Mouse (Mus musculus): ENCODE results near the gene Hdgfl3. TPM values are rescaled to one million over a fixed set of nuclear protein-coding genes. Genes with fewer than 3 reads are reported as not detected.

Gene Hdgfl3
- total and polyA plus RNA-seq, 3 experiments, result 0.04 TPM; not detected in 2

- Histone ChIP-seq H3K4me1 (ENCODE audit: control insufficient read depth in 1 of 2, insufficient read depth in 2 of 2) (peaks cover 4 to 25% of the 10 kb centered on the region in 2 experiments), H3K9me3 (replicated peaks; ENCODE audit: low read length) (no peaks in the 10 kb centered on the region), H3K4me2 (ENCODE audit: insufficient read depth, low read depth, poor library complexity, severe bottlenecking) (no peak overlapping the region), H3K4me3 (replicated peaks in 1 of 3; ENCODE audit: low read depth in 2 of 3, low read length in 2 of 3, poor library complexity in 1 of 3) (no peak overlapping the region), H3K36me3 (replicated peaks in 1 of 2; ENCODE audit: control insufficient read depth in 1 of 2, insufficient read depth in 1 of 2, low read length in 1 of 2) (no peaks in the 10 kb centered on the region), H3K27me3 (replicated peaks) (no peaks in the 10 kb centered on the region), H3K79me2 (replicated peaks; ENCODE audit: control insufficient read depth, extremely low read depth, insufficient read depth, poor library complexity, severe bottlenecking) (no peaks in the 10 kb centered on the region), H3K9ac (ENCODE audit: insufficient read depth, low read depth) (no peak overlapping the region), H3K27ac (ENCODE audit: insufficient read depth, low read depth) (no peak overlapping the region)
- no peak for DNase-seq (ENCODE audit: extremely low read depth)
- in situ Hi-C loops (cut with MboI; ENCODE audit: low pct_ligation_motif_present, low pct_unique_long_range_greater_than_20kb, low sequenced_read_pairs) (no loop called here), dilution Hi-C loops (cut with MboI; ENCODE audit: extremely low pct_ligation_motif_present, extremely low pct_unique_long_range_greater_than_20kb, low sequenced_read_pairs) (no loop called here)
- TF ChIP-seq ZNF384 (IDR thresholded peaks at IDR 0.05; ENCODE audit: low read depth, low read length) (no peak), POLR2AphosphoS2 (IDR thresholded peaks at IDR 0.05; ENCODE audit: low read depth, low read length) (no peak), UBTF (IDR thresholded peaks at IDR 0.05; ENCODE audit: low read depth, low read length) (no peak), IRF4 (IDR thresholded peaks at IDR 0.05; ENCODE audit: low read depth, low read length) (no peak), CHD2 (IDR thresholded peaks at IDR 0.05; ENCODE audit: low read length) (no peak), ZKSCAN1 (IDR thresholded peaks at IDR 0.05; ENCODE audit: borderline replicate concordance, low read depth, low read length) (no peak), ZMIZ1 (IDR thresholded peaks at IDR 0.05; ENCODE audit: low read depth, low read length) (no peak), POLR2A (IDR thresholded peaks at IDR 0.05; ENCODE audit: low read depth, low read length) (no peak), CTCF (conservative IDR thresholded peaks at IDR 0.05 in 1 of 2, IDR thresholded peaks at IDR 0.05 in 1 of 2; ENCODE audit: low read depth in 2 of 2, low read length in 2 of 2) (no peak), E2F4 (IDR thresholded peaks at IDR 0.05; ENCODE audit: insufficient replicate concordance, low read depth, low read length) (no peak), MYC (IDR thresholded peaks at IDR 0.05; ENCODE audit: low read depth, low read length) (no peak), TCF12 (IDR thresholded peaks at IDR 0.05; ENCODE audit: low read depth, low read length) (no peak), JUN (IDR thresholded peaks at IDR 0.05; ENCODE audit: insufficient read depth, low read depth, low read length) (no peak), NELFE (IDR thresholded peaks at IDR 0.05; ENCODE audit: low read depth, low read length) (no peak), JUND (conservative IDR thresholded peaks at IDR 0.05; ENCODE audit: low read depth, low read length) (no peak)
Observed at GRCm38 (mm10) chr7:81847777-81848176, 86.5 kb downstream of the Hdgfl3 start.

- H3K4me1 ChIP-seq (ENCODE audit: control insufficient read depth in 1 of 2, insufficient read depth in 2 of 2), result peaks cover 4 to 25% of the 10 kb centered on the region in 2 experiments
- dilution Hi-C loops (cut with MboI; ENCODE audit: extremely low pct_ligation_motif_present, extremely low pct_unique_long_range_greater_than_20kb, low sequenced_read_pairs), result no loop called here
- H3K27ac ChIP-seq (ENCODE audit: insufficient read depth, low read depth), result no peak overlapping the region
Observed at GRCm38 (mm10) chr7:81847010-81847409, 87.3 kb downstream of the Hdgfl3 start.

More at GRCm38 (mm10) chr7:81847010-81847409, 87.3 kb downstream of the Hdgfl3 start:
- Histone ChIP-seq H3K4me2 (ENCODE audit: insufficient read depth, low read depth, poor library complexity, severe bottlenecking) (no peak overlapping the region), H3K4me3 (replicated peaks in 1 of 3; ENCODE audit: low read depth in 2 of 3, low read length in 2 of 3, poor library complexity in 1 of 3) (no peak overlapping the region), H3K36me3 (replicated peaks in 1 of 2; ENCODE audit: control insufficient read depth in 1 of 2, insufficient read depth in 1 of 2, low read length in 1 of 2) (no peaks in the 10 kb centered on the region), H3K9ac (ENCODE audit: insufficient read depth, low read depth) (no peak overlapping the region), H3K79me2 (replicated peaks; ENCODE audit: control insufficient read depth, extremely low read depth, insufficient read depth, poor library complexity, severe bottlenecking) (no peaks in the 10 kb centered on the region), H3K9me3 (replicated peaks; ENCODE audit: low read length) (no peaks in the 10 kb centered on the region), H3K27me3 (replicated peaks) (no peaks in the 10 kb centered on the region)
- in situ Hi-C loops (cut with MboI; ENCODE audit: low pct_ligation_motif_present, low pct_unique_long_range_greater_than_20kb, low sequenced_read_pairs), result no loop called here
- TF ChIP-seq NRF1 (IDR thresholded peaks at IDR 0.05; ENCODE audit: low read depth, low read length) (no peak), SMC3 (IDR thresholded peaks at IDR 0.05; ENCODE audit: low read depth, low read length) (no peak), NELFE (IDR thresholded peaks at IDR 0.05; ENCODE audit: low read depth, low read length) (no peak), MXI1 (IDR thresholded peaks at IDR 0.05; ENCODE audit: low read depth, low read length) (no peak), ELF1 (IDR thresholded peaks at IDR 0.05; ENCODE audit: low read depth, low read length) (no peak), MAX (IDR thresholded peaks at IDR 0.05; ENCODE audit: low read length) (no peak), BHLHE40 (IDR thresholded peaks at IDR 0.05; ENCODE audit: low read depth, low read length) (no peak), ZKSCAN1 (IDR thresholded peaks at IDR 0.05; ENCODE audit: borderline replicate concordance, low read depth, low read length) (no peak), CTCF (conservative IDR thresholded peaks at IDR 0.05 in 1 of 2, IDR thresholded peaks at IDR 0.05 in 1 of 2; ENCODE audit: low read depth in 2 of 2, low read length in 2 of 2) (no peak), MAFK (IDR thresholded peaks at IDR 0.05; ENCODE audit: insufficient replicate concordance, low read length) (no peak), MAZ (IDR thresholded peaks at IDR 0.05; ENCODE audit: low read depth, low read length) (no peak)
- no peak for DNase-seq (ENCODE audit: extremely low read depth)
